Mouse (Mus musculus) MEL (cell line): Measurements from ENCODE around the gene Nat8f4.
"Not testable (repeated sequence)": the region's sequence is repeated elsewhere in the genome, so short reads cannot be mapped to it uniquely, and the experiment has no call there.

ENCODE experiments used
- CHD1 ChIP-seq: IDR thresholded peaks from 2 replicates; pipeline ENCODE4 v1.6.1; 2012; ENCODE audit warnings: low read depth, mild to moderate bottlenecking, inconsistent platforms, low read length, improper control_type of control experiment
- CTCF ChIP-seq, 3 experiments: IDR thresholded peaks in 2 of 3; conservative IDR thresholded peaks in 1 of 3; 2 replicates each; pipeline ENCODE4 v1.5.1; 2011 to 2012; ENCODE audit warnings: low read length in 3 of 3, low read depth in 2 of 3, mild to moderate bottlenecking in 2 of 3, improper control_type of control experiment in 1 of 3, inconsistent platforms in 1 of 3, mixed read lengths in 1 of 3, moderate library complexity in 1 of 3; ENCODE audit not compliant: control insufficient read depth in 1 of 3, insufficient read depth in 1 of 3, poor library complexity in 1 of 3, severe bottlenecking in 1 of 3
- E2F4 ChIP-seq: IDR thresholded peaks from 2 replicates; pipeline ENCODE4 v1.6.1; 2011; ENCODE audit warnings: low read depth, low read length, improper control_type of control experiment, borderline replicate concordance
- EP300 ChIP-seq, 2 experiments: IDR thresholded peaks; 2 replicates each; pipeline ENCODE4 v1.6.1; 2011; ENCODE audit warnings: improper control_type of control experiment in 2 of 2, low read length in 2 of 2, low read depth in 1 of 2, mild to moderate bottlenecking in 1 of 2
- GATA1 ChIP-seq: IDR thresholded peaks from 2 replicates; pipeline ENCODE4 v1.6.1; 2011; ENCODE audit warnings: low read depth, low read length, improper control_type of control experiment
- HCFC1 ChIP-seq: IDR thresholded peaks from 2 replicates; pipeline ENCODE4 v1.6.1; 2012; ENCODE audit warnings: low read depth, mild to moderate bottlenecking, inconsistent platforms, low read length, improper control_type of control experiment, moderate library complexity
- MAZ ChIP-seq: IDR thresholded peaks from 2 replicates; pipeline ENCODE4 v1.6.1; 2012; ENCODE audit warnings: low read depth, mild to moderate bottlenecking, inconsistent platforms, low read length, improper control_type of control experiment
- POLR2A ChIP-seq, 2 experiments: IDR thresholded peaks; 2 replicates each; pipeline ENCODE4 v1.6.1; 2011 to 2012; ENCODE audit warnings: low read length in 2 of 2, mild to moderate bottlenecking in 2 of 2, control low read depth in 1 of 2, improper control_type of control experiment in 1 of 2, low read depth in 1 of 2, moderate library complexity in 1 of 2; ENCODE audit not compliant: control insufficient read depth in 1 of 2, insufficient read depth in 1 of 2, poor library complexity in 1 of 2
- POLR2AphosphoS5 ChIP-seq: IDR thresholded peaks from 2 replicates; pipeline ENCODE4 v1.6.1; 2012; ENCODE audit warnings: low read depth, borderline replicate concordance, mild to moderate bottlenecking, inconsistent platforms, low read length, moderate library complexity, mixed read lengths
- SIN3A ChIP-seq: IDR thresholded peaks from 2 replicates; pipeline ENCODE4 v1.6.1; 2012; ENCODE audit warnings: low read length, improper control_type of control experiment, inconsistent platforms
- TCF12 ChIP-seq: IDR thresholded peaks from 2 replicates; pipeline ENCODE4 v1.6.1; 2014; ENCODE audit warnings: low read depth, mild to moderate bottlenecking, inconsistent platforms, low read length, improper control_type of control experiment, moderate library complexity
- USF1 ChIP-seq: IDR thresholded peaks from 2 replicates; pipeline ENCODE4 v1.6.1; 2014; ENCODE audit warnings: low read depth, mild to moderate bottlenecking, inconsistent platforms, low read length, improper control_type of control experiment, moderate library complexity
- ZKSCAN1 ChIP-seq: IDR thresholded peaks from 2 replicates; pipeline ENCODE4 v1.6.1; 2012; ENCODE audit warnings: low read depth, mild to moderate bottlenecking, inconsistent platforms, low read length, improper control_type of control experiment, moderate library complexity
- ZNF384 ChIP-seq: IDR thresholded peaks from 2 replicates; pipeline ENCODE4 v1.6.1; 2012; ENCODE audit warnings: low read depth, mild to moderate bottlenecking, inconsistent platforms, low read length, improper control_type of control experiment

DNA sequence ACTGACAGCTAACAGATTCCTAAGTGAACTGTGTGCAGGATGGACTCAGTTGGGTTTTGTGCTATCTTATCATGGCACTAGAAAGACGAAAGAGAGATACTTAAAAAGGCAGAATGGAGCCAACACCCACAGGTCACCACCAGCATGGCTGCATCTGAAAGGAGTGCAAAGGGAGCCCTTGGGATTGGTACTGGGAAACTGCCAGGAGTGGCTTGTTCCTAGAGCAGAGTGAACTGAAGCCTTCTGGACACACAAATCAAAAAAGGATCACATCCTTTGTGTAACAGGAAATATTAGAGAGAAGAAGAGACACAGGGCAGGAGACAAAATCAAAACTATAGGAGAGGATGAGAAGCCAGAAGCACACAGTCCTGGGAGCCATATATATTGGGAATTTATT lies 37.7 kb downstream of the Nat8f4 start:
- not testable (repeated sequence) for TF ChIP-seq CTCF (IDR thresholded peaks at IDR 0.05 in 2 of 3, conservative IDR thresholded peaks at IDR 0.05 in 1 of 3; ENCODE audit: control insufficient read depth in 1 of 3, insufficient read depth in 1 of 3, low read depth in 2 of 3, low read length in 3 of 3, poor library complexity in 1 of 3, severe bottlenecking in 1 of 3); ZNF384; TCF12; ZKSCAN1; MAZ; EP300 (IDR thresholded peaks at IDR 0.05; ENCODE audit: low read depth in 1 of 2, low read length in 2 of 2); POLR2AphosphoS5; HCFC1; POLR2A (IDR thresholded peaks at IDR 0.05; ENCODE audit: control insufficient read depth in 1 of 2, insufficient read depth in 1 of 2, low read depth in 1 of 2, low read length in 2 of 2, poor library complexity in 1 of 2); SIN3A; GATA1; USF1; CHD1; E2F4
